Mouse (Mus musculus): Measurements from ENCODE around the gene Patl2.
"Not testable (repeated sequence)": the region's sequence is repeated elsewhere in the genome, so short reads cannot be mapped to it uniquely, and the experiment has no call there.

The Patl2 gene

GRCm38 (mm10) chr2:122145756-122146155, 40.2 kb downstream of the Patl2 start:
- no peak for DNase-seq (ENCODE audit: low spot score)

- DNase-seq (ENCODE audit: low spot score): no peak
These were observed 42.9 kb downstream of the Patl2 start for GRCm38 (mm10) chr2:122143111-122143510.

GRCm38 (mm10) chr2:122141332-122141967, 44.5 kb downstream of the Patl2 start:
- DNase-seq (ENCODE audit: low spot score): no peak

- no peak for DNase-seq (ENCODE audit: low spot score)
These were observed 45.2 kb downstream of the Patl2 start for GRCm38 (mm10) chr2:122140815-122141214.

GRCm38 (mm10) chr2:122137839-122138465, 48.0 kb downstream of the Patl2 start:
- DNase-seq (ENCODE audit: low spot score): no peak

GRCm38 (mm10) chr2:122132618-122133017, 53.4 kb downstream of the Patl2 start:
- no peak for DNase-seq (ENCODE audit: low spot score)

- DNase-seq (ENCODE audit: low spot score): no peak
These were observed 53.9 kb downstream of the Patl2 start for GRCm38 (mm10) chr2:122132078-122132477.

- no peak for DNase-seq (ENCODE audit: low spot score)
These were observed 58.4 kb downstream of the Patl2 start for GRCm38 (mm10) chr2:122127635-122128034.

GRCm38 (mm10) chr2:122126765-122127347, 59.1 kb downstream of the Patl2 start:
- no peak for DNase-seq (ENCODE audit: low spot score)

- no peak for DNase-seq (ENCODE audit: low spot score)
These were observed 60.1 kb downstream of the Patl2 start for GRCm38 (mm10) chr2:122125680-122126572.

- DNase-seq (ENCODE audit: low spot score): peak; percentile 98
These were observed 67.7 kb downstream of the Patl2 start, which contains the start of gene Spg11 for GRCm38 (mm10) chr2:122117961-122118958. Spg11 (minus strand) TSS chr2:122118386.

- DNase-seq (ENCODE audit: low spot score): no peak
These were observed 69.1 kb downstream of the Patl2 start for GRCm38 (mm10) chr2:122116888-122117287.

GRCm38 (mm10) chr2:122109714-122110113, 76.3 kb downstream of the Patl2 start:
- DNase-seq (ENCODE audit: low spot score): no peak

- DNase-seq (ENCODE audit: low spot score): no peak
These were observed 77.9 kb downstream of the Patl2 start for GRCm38 (mm10) chr2:122108101-122108500.

- DNase-seq (ENCODE audit: low spot score): no peak
These were observed 83.9 kb downstream of the Patl2 start for GRCm38 (mm10) chr2:122102070-122102469.

GRCm38 (mm10) chr2:122097686-122098085, 88.3 kb downstream of the Patl2 start:
- not testable (repeated sequence) for DNase-seq (ENCODE audit: low spot score)

GRCm38 (mm10) chr2:122093844-122094243, 92.1 kb downstream of the Patl2 start:
- DNase-seq (ENCODE audit: low spot score): no peak

- DNase-seq (ENCODE audit: low spot score): no peak
These were observed 99.5 kb downstream of the Patl2 start for GRCm38 (mm10) chr2:122086446-122086845.

- no peak for DNase-seq (ENCODE audit: low spot score)
These were observed 104.1 kb downstream of the Patl2 start for GRCm38 (mm10) chr2:122081728-122082456.
